Comparison of ENCODE assay signal across 25 mouse cellular contexts in the genomic region with DNA sequence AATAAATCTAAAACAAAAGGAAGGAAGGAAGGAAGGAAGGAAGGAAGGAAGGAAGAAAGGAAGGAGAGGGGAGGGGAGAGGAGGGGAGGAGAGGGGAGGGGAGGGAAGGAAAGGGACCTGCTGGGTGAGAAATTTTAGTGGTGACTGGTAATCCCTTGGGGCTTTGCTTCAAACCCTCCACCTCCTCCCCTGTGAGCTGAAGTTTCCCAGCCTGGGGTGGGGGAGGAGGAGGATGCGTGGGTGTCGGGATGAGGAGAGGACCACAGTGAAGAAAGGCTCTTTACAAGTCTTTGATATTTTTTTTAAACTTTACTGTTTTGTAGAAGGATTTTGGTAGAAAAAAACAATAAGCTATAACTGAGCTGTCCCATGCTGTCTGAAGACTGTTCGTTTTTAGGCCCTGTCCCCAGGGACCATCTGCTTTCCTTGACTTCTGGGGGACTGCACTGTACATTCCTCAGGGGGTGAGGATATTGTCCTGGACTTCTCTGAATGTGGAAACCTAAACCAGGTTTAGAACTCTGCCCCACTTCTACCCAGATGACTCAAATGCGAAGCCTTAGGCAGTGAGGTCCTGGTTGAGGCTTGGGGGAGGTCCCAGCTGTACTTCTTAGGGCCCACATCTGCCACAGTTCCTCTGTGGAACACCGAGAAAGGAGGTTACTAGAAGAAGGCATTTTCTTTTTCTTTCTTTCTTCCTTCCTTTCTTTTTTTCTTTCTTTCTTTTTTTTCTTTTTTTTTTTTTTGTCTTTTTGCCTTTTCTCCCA. TPM values are rescaled to one million over a fixed set of nuclear protein-coding genes. Genes with fewer than 3 reads are reported as not detected.
DNase-seq lines count a peak whose midpoint lies in the region; ATAC-seq and TF ChIP-seq lines count a peak whose summit lies in the region.
"Had no signal": no experiment of that assay in that cellular context is flagged by ENCODE, and none has a peak within 500 bp of the region (broad histone marks: within the 10 kb centered on the region; RNA-seq: fewer than 3 reads in every experiment).

No protein-coding gene starts in this region.

- dilution Hi-C loops in CH12.LX (cut with MboI; ENCODE audit: extremely low pct_ligation_motif_present, extremely low pct_unique_long_range_greater_than_20kb, low sequenced_read_pairs) = no loop called here

- TF ChIP-seq POLR2A in CH12.LX (IDR thresholded peaks at IDR 0.05; ENCODE audit: low read depth, low read length) (peak; percentile 57), myocyte (IDR thresholded peaks at IDR 0.05; ENCODE audit: insufficient read length, low read depth) (no peak)

- 72% methylated on average over 5 of the region's 5 CpGs for WGBS in liver, embryonic 12.5 days (ENCODE audit: insufficient replicate concordance)
- 77% methylated on average over 5 of the region's 5 CpGs for whole genome bisulfite sequencing in liver, embryonic 11.5 days

- H3K79me2 ChIP-seq in CH12.LX (replicated peaks; ENCODE audit: control insufficient read depth, extremely low read depth, insufficient read depth, poor library complexity, severe bottlenecking) = 0 out of 2 replicates have a peak, but pooled peaks cover 2% of the 10 kb centered on the region
- peaks cover 15% of the 10 kb centered on the region for H3K79me2 ChIP-seq in myocyte (ENCODE audit: control insufficient read depth, insufficient read depth)

- TF ChIP-seq RAD21 in CH12.LX (IDR thresholded peaks at IDR 0.05; ENCODE audit: low read depth, low read length) = no peak

- H3K4me3 ChIP-seq in liver, embryonic 12.5 days = no peak overlapping the region
- no peak overlapping the region for H3K4me3 ChIP-seq in liver, embryonic 11.5 days (ENCODE audit: low read depth, low read length)
- H3K4me3 ChIP-seq in CH12.LX (replicated peaks in 1 of 3; ENCODE audit: low read depth in 2 of 3, low read length in 2 of 3, poor library complexity in 1 of 3) (peak overlapping the region in 1 of 3 experiments; percentile 16), myocyte (no peak overlapping the region)
- H3K4me3 ChIP-seq: forebrain, embryonic 12.5 days; heart, adult 2 months; hindbrain, embryonic 13.5 days; midbrain, embryonic 13.5 days; neural tube, embryonic 12.5 days had no signal

- H3K36me3 ChIP-seq in liver, embryonic 12.5 days = peaks cover 12% of the 10 kb centered on the region
- peaks cover 11% of the 10 kb centered on the region; the same call in 1 of the 2 replicates for H3K36me3 ChIP-seq in liver, embryonic 11.5 days (ENCODE audit: control insufficient read depth, insufficient read depth, low read length)
- H3K36me3 ChIP-seq in CH12.LX (replicated peaks in 1 of 2; ENCODE audit: control insufficient read depth in 1 of 2, insufficient read depth in 1 of 2, low read length in 1 of 2) (peaks cover 15 to 16% of the 10 kb centered on the region in 2 experiments), myocyte (ENCODE audit: control insufficient read depth, insufficient read depth) (no peaks in the 10 kb centered on the region)

- DNase-seq in cerebellum, adult 11-12 months = peak; percentile 20
- no peak for DNase-seq in cerebellum, adult 18-20 months
- DNase-seq in liver, embryonic 11.5 days (ENCODE audit: low spot score) = no peak
- DNase-seq in CH12.LX (ENCODE audit: extremely low read depth) = peak; percentile 90
- DNase-seq in gastrocnemius, postnatal 25 days = no peak
- DNase-seq: adrenal gland, postnatal 36 days; cerebellum, adult 11 months; cerebellum, postnatal 36 days; gastrocnemius, postnatal 36 days; heart, adult 2 months; kidney, adult 2 months; kidney, postnatal 25 days; lung, postnatal 36 days; right cerebral cortex, postnatal 14 days; thymus, postnatal 14 days had no signal

- in situ Hi-C loops in CH12.LX (cut with MboI; ENCODE audit: low pct_ligation_motif_present, low pct_unique_long_range_greater_than_20kb, low sequenced_read_pairs) = loop anchor here (25.0 kb wide), 1 partner anchor 224 kb away; a partner anchor contains a TSS

- no peak overlapping the region for H3K4me2 ChIP-seq in liver, embryonic 12.5 days
- no peak overlapping the region for H3K4me2 ChIP-seq in liver, embryonic 11.5 days
- H3K4me2 ChIP-seq in CH12.LX (ENCODE audit: insufficient read depth, low read depth, poor library complexity, severe bottlenecking) (peak overlapping the region; percentile 73), myocyte (ENCODE audit: low read depth) (peak overlapping the region; percentile 77)
- H3K4me2 ChIP-seq: forebrain, embryonic 12.5 days; hindbrain, embryonic 13.5 days; lung, embryonic 15.5 days; midbrain, embryonic 13.5 days; neural tube, embryonic 12.5 days had no signal

- H3K9ac ChIP-seq in liver, embryonic 12.5 days = peak overlapping the region; percentile 32; the same call in 1 of the 2 replicates
- no peak overlapping the region for H3K9ac ChIP-seq in liver, embryonic 11.5 days (ENCODE audit: low read depth, low read length)
- peak overlapping the region; percentile 36; the same call in 1 of the 2 replicates for H3K9ac ChIP-seq in CH12.LX (ENCODE audit: insufficient read depth, low read depth)
- H3K9ac ChIP-seq: forebrain, embryonic 12.5 days; hindbrain, embryonic 13.5 days; limb, embryonic 12.5 days; lung, embryonic 15.5 days; midbrain, embryonic 13.5 days; neural tube, embryonic 12.5 days had no signal

- no peaks in the 10 kb centered on the region for H3K27me3 ChIP-seq in liver, embryonic 12.5 days (replicated peaks)
- H3K27me3 ChIP-seq in liver, embryonic 11.5 days (replicated peaks; ENCODE audit: control insufficient read depth, insufficient read depth, low read length) = no peaks in the 10 kb centered on the region
- no peaks in the 10 kb centered on the region for H3K27me3 ChIP-seq in CH12.LX (replicated peaks)
- H3K27me3 ChIP-seq in myocyte (ENCODE audit: control insufficient read depth, insufficient read depth, insufficient read length) = no peaks in the 10 kb centered on the region
- H3K27me3 ChIP-seq: hindbrain, embryonic 13.5 days; limb, embryonic 12.5 days; lung, embryonic 15.5 days; megakaryocyte, embryonic 14.5 days; midbrain, embryonic 13.5 days; neural tube, embryonic 12.5 days had no signal

- TF ChIP-seq CTCF in CH12.LX (conservative IDR thresholded peaks at IDR 0.05 in 1 of 2, IDR thresholded peaks at IDR 0.05 in 1 of 2; ENCODE audit: low read depth in 2 of 2, low read length in 2 of 2) = no peak

- no peak overlapping the region for H3ac ChIP-seq in myocyte (ENCODE audit: control insufficient read depth, insufficient read length)

- H3K4me1 ChIP-seq in liver, embryonic 12.5 days = peaks cover 52% of the 10 kb centered on the region
- H3K4me1 ChIP-seq in liver, embryonic 11.5 days (replicated peaks; ENCODE audit: control insufficient read depth, insufficient read depth, low read length) = peaks cover 26% of the 10 kb centered on the region
- peaks cover 4 to 54% of the 10 kb centered on the region in 2 experiments; a peak in 3 of 4 replicates for H3K4me1 ChIP-seq in CH12.LX (ENCODE audit: control insufficient read depth in 1 of 2, insufficient read depth in 2 of 2)

- no peak for ATAC-seq in liver, embryonic 12.5 days
- no peak for ATAC-seq in liver, embryonic 11.5 days (replicated peaks; ENCODE audit: low FRiP score)
- ATAC-seq: midbrain, embryonic 13.5 days had no signal

- peak overlapping the region; percentile 73 for H3K27ac ChIP-seq in liver, embryonic 12.5 days
- H3K27ac ChIP-seq in liver, embryonic 11.5 days (ENCODE audit: low read depth, low read length) = no peak overlapping the region
- peak overlapping the region; percentile 87 for H3K27ac ChIP-seq in CH12.LX (ENCODE audit: insufficient read depth, low read depth)
- H3K27ac ChIP-seq: forebrain, embryonic 12.5 days; heart, adult 2 months; hindbrain, embryonic 13.5 days; limb, embryonic 12.5 days; lung, embryonic 15.5 days; midbrain, embryonic 13.5 days; neural tube, embryonic 12.5 days had no signal

- TF ChIP-seq EP300 in CH12.LX (IDR thresholded peaks at IDR 0.05; ENCODE audit: low read length) = peak; percentile 76; the same call in 1 of the 2 replicates

- no peaks in the 10 kb centered on the region for H3K9me3 ChIP-seq in liver, embryonic 12.5 days (replicated peaks)
- H3K9me3 ChIP-seq in liver, embryonic 11.5 days (ENCODE audit: control insufficient read depth, low read length) = no peaks in the 10 kb centered on the region
- H3K9me3 ChIP-seq in CH12.LX (replicated peaks; ENCODE audit: low read length) = no peaks in the 10 kb centered on the region
- H3K9me3 ChIP-seq: forebrain, embryonic 12.5 days; hindbrain, embryonic 13.5 days; limb, embryonic 12.5 days; lung, embryonic 15.5 days; megakaryocyte, embryonic 14.5 days; midbrain, embryonic 13.5 days; neural tube, embryonic 12.5 days had no signal

RNA-seq across cellular contexts. Expression of a gene that starts 1.8 kb away (rescaled TPM):
- polyA plus RNA-seq in liver, embryonic 12.5 days (2016; fragmentation: Nextera tagmentation; extraction: Ambion mirVana) = 18.8 and 22.1 TPM in 2 replicates
- polyA plus RNA-seq in liver, embryonic 11.5 days (2014; fragmentation: Nextera tagmentation; extraction: Ambion mirVana) = 30.2 and 31.1 TPM in 2 replicates
- total RNA-seq in CH12.LX (2012; rRNA removed) (26.9 and 29.6 TPM in 2 replicates), CH12.LX (2014; rRNA removed) (11.4 and 17.4 TPM in 2 replicates)
- polyA plus RNA-seq in CH12.LX (2012; ENCODE audit: insufficient read length, low read depth) (35.8 and 37.9 TPM in 2 replicates), myocyte (2012; fragmentation: generic; extraction: Trizol) (28.5 TPM)
- 10 to 100 TPM in 1 of 2 experiments, 1 to 10 TPM in 1; 9.2 to 11.6 TPM for total RNA-seq in gastrocnemius, postnatal 25 days (2021)

RNA-seq across cellular contexts. Expression of a gene that starts 16.7 kb away (rescaled TPM):
- polyA plus RNA-seq in liver, embryonic 12.5 days (2016; fragmentation: Nextera tagmentation; extraction: Ambion mirVana) = 472 and 487 TPM in 2 replicates
- polyA plus RNA-seq in liver, embryonic 11.5 days (2014; fragmentation: Nextera tagmentation; extraction: Ambion mirVana) = 683 and 733 TPM in 2 replicates
- 3,510 and 4,144 TPM in 2 replicates for total RNA-seq in CH12.LX (2012; rRNA removed)
- total RNA-seq in CH12.LX (2014; rRNA removed) = 2,222 and 3,467 TPM in 2 replicates
- polyA plus RNA-seq in CH12.LX (2012; ENCODE audit: insufficient read length, low read depth) = 1,605 and 1,846 TPM in 2 replicates
- polyA plus RNA-seq in myocyte (2012; fragmentation: generic; extraction: Trizol) = 2,984 TPM
- total RNA-seq in gastrocnemius, postnatal 25 days (2021) = 100 to 1,000 TPM; 364 to 390 TPM

RNA-seq across cellular contexts. Expression of a gene that starts 39.1 kb away (rescaled TPM):
- 1.9 and 2.0 TPM in 2 replicates for polyA plus RNA-seq in liver, embryonic 12.5 days (2016; fragmentation: Nextera tagmentation; extraction: Ambion mirVana)
- 4.3 and 4.6 TPM in 2 replicates for polyA plus RNA-seq in liver, embryonic 11.5 days (2014; fragmentation: Nextera tagmentation; extraction: Ambion mirVana)
- total RNA-seq in CH12.LX (2012; rRNA removed) = 0.17 and 0.42 TPM in 2 replicates
- not detected in 2 replicates for total RNA-seq in CH12.LX (2014; rRNA removed)
- polyA plus RNA-seq in CH12.LX (2012; ENCODE audit: insufficient read length, low read depth) = 0.08 TPM in 1 of 2 replicates, not detected in the other
- 20.1 TPM for polyA plus RNA-seq in myocyte (2012; fragmentation: generic; extraction: Trizol)
- total RNA-seq in gastrocnemius, postnatal 25 days (2021) = 1 to 10 TPM; 6.9 to 8.8 TPM
- total RNA-seq: monocyte, adult 5-6 weeks had no signal

RNA-seq across cellular contexts. Expression of a gene that starts 53.5 kb away (rescaled TPM):
- 1.4 and 1.6 TPM in 2 replicates for polyA plus RNA-seq in liver, embryonic 12.5 days (2016; fragmentation: Nextera tagmentation; extraction: Ambion mirVana)
- polyA plus RNA-seq in liver, embryonic 11.5 days (2014; fragmentation: Nextera tagmentation; extraction: Ambion mirVana) = 2.8 and 3.3 TPM in 2 replicates
- 0.17 TPM in 1 of 2 replicates, not detected in the other for total RNA-seq in CH12.LX (2012; rRNA removed)
- total RNA-seq in CH12.LX (2014; rRNA removed) = not detected in 2 replicates
- not detected in 2 replicates for polyA plus RNA-seq in CH12.LX (2012; ENCODE audit: insufficient read length, low read depth)
- polyA plus RNA-seq in myocyte (2012; fragmentation: generic; extraction: Trizol) = not detected
- not detected for total RNA-seq in gastrocnemius, postnatal 25 days (2021)
- total RNA-seq: gastrocnemius, postnatal 36 days; heart, adult 2 months; monocyte, adult 5-6 weeks had no signal
- polyA plus RNA-seq: heart, adult 2 months had no signal

Comparison
In these comparisons a context has a peak if more than half of its experiments do, and no peak if none do; other contexts are left out.
1. DNase-seq: peak in cerebellum, adult 11-12 months (single experiment) and CH12.LX (single experiment); none in cerebellum, adult 18-20 months (0 of 2), liver, embryonic 11.5 days (single experiment) and gastrocnemius, postnatal 25 days (single experiment).
2. H3K4me2 ChIP-seq: peak in CH12.LX (single experiment) and myocyte (single experiment); none in liver, embryonic 12.5 days (single experiment) and liver, embryonic 11.5 days (single experiment).